Mouse (Mus musculus): ENCODE data around the gene Nol4l. TPM values are rescaled to one million over a fixed set of nuclear protein-coding genes. Genes with fewer than 3 reads are reported as not detected.

Gene Nol4l
- polyA plus RNA-seq, 1 experiment from 2014 or later, result 14.2 TPM

GRCm38 (mm10) chr2:153491512-153492178, 38.1 kb downstream of the Nol4l start:
- 9% methylated on average over 18 of the region's 18 CpGs for WGBS
- H3K4me1 ChIP-seq, result peaks cover 53% of the 10 kb centered on the region
- no peaks in the 10 kb centered on the region for H3K36me3 ChIP-seq
- H3K9me3 ChIP-seq (replicated peaks), result no peaks in the 10 kb centered on the region
- peak overlapping the region; percentile 73; the same call in 1 of the 2 replicates for H3K27ac ChIP-seq
- ATAC-seq (replicated peaks; ENCODE audit: low FRiP score), result peak; percentile 1; the same call in 1 of the 2 replicates
- peak overlapping the region; percentile 99 for H3K4me2 ChIP-seq
- peak overlapping the region; percentile 67 for H3K4me3 ChIP-seq (replicated peaks)
- peak overlapping the region; percentile 51 for H3K9ac ChIP-seq
- H3K27me3 ChIP-seq, result peaks cover 16% of the 10 kb centered on the region

GRCm38 (mm10) chr2:153490940-153491339, 38.8 kb downstream of the Nol4l start:
- ATAC-seq (replicated peaks; ENCODE audit: low FRiP score), result no peak
- H3K4me2 ChIP-seq, result peak overlapping the region; percentile 9; the same call in 1 of the 2 replicates
- WGBS, result 30% methylated on average over 5 of the region's 5 CpGs

GRCm38 (mm10) chr2:153490116-153490515, 39.7 kb downstream of the Nol4l start:
- 90% methylated on average over 1 of the region's 1 CpGs for WGBS
- Histone ChIP-seq H3K4me2 (no peak overlapping the region), H3K9me3 (replicated peaks) (no peaks in the 10 kb centered on the region), H3K4me3 (replicated peaks) (no peak overlapping the region), H3K36me3 (no peaks in the 10 kb centered on the region), H3K27ac (no peak overlapping the region), H3K9ac (no peak overlapping the region), H3K4me1 (peaks cover 42% of the 10 kb centered on the region), H3K27me3 (peaks cover 16% of the 10 kb centered on the region)
- no peak for ATAC-seq (replicated peaks; ENCODE audit: low FRiP score)

More at GRCm38 (mm10) chr2:153490940-153491339, 38.8 kb downstream of the Nol4l start:
- Histone ChIP-seq H3K4me1 (peaks cover 46% of the 10 kb centered on the region), H3K4me3 (replicated peaks) (no peak overlapping the region), H3K36me3 (no peaks in the 10 kb centered on the region), H3K9ac (no peak overlapping the region), H3K9me3 (replicated peaks) (no peaks in the 10 kb centered on the region), H3K27ac (0 out of 2 replicates have a peak overlapping the region, but pooled peaks have one; percentile 27), H3K27me3 (peaks cover 16% of the 10 kb centered on the region)

- Histone ChIP-seq H3K4me1 (peaks cover 17% of the 10 kb centered on the region), H3K9ac (no peak overlapping the region)
- no peak for ATAC-seq (replicated peaks; ENCODE audit: low FRiP score)
These were observed 45.7 kb downstream of the Nol4l start for GRCm38 (mm10) chr2:153484071-153484470.

GRCm38 (mm10) chr2:153483118-153483983, 46.4 kb downstream of the Nol4l start:
- H3K4me2 ChIP-seq, result peak overlapping the region; percentile 38
- peak overlapping the region; percentile 35; the same call in 1 of the 2 replicates for H3K27ac ChIP-seq
- no peak overlapping the region for H3K4me3 ChIP-seq (replicated peaks)
- no peaks in the 10 kb centered on the region for H3K9me3 ChIP-seq (replicated peaks)
- ATAC-seq (replicated peaks; ENCODE audit: low FRiP score), result peak; percentile 59; the same call in 1 of the 2 replicates
- 13% methylated on average over 20 of the region's 20 CpGs for WGBS
- peaks cover 20% of the 10 kb centered on the region for H3K4me1 ChIP-seq
- no peaks in the 10 kb centered on the region for H3K36me3 ChIP-seq
- no peak overlapping the region for H3K9ac ChIP-seq
- H3K27me3 ChIP-seq, result 0 out of 2 replicates have a peak, but pooled peaks cover 4% of the 10 kb centered on the region

More at GRCm38 (mm10) chr2:153484071-153484470, 45.7 kb downstream of the Nol4l start:
- no peak overlapping the region for H3K4me2 ChIP-seq
- H3K9me3 ChIP-seq (replicated peaks), result no peaks in the 10 kb centered on the region
- no peaks in the 10 kb centered on the region for H3K36me3 ChIP-seq
- no peak overlapping the region for H3K4me3 ChIP-seq (replicated peaks)
- H3K27me3 ChIP-seq, result 0 out of 2 replicates have a peak, but pooled peaks cover 4% of the 10 kb centered on the region
- WGBS, result 58% methylated on average over 4 of the region's 4 CpGs
- 0 out of 2 replicates have a peak overlapping the region, but pooled peaks have one; percentile 35 for H3K27ac ChIP-seq

GRCm38 (mm10) chr2:153481861-153482120, 48.0 kb downstream of the Nol4l start:
- H3K9ac ChIP-seq, result no peak overlapping the region
- no peaks in the 10 kb centered on the region for H3K9me3 ChIP-seq (replicated peaks)
- 78% methylated on average over 2 of the region's 2 CpGs for WGBS
- H3K27ac ChIP-seq, result no peak overlapping the region
- H3K4me1 ChIP-seq, result peaks cover 20% of the 10 kb centered on the region
- H3K36me3 ChIP-seq, result no peaks in the 10 kb centered on the region
- no peak overlapping the region for H3K4me3 ChIP-seq (replicated peaks)
- no peak for ATAC-seq (replicated peaks; ENCODE audit: low FRiP score)
- no peak overlapping the region for H3K4me2 ChIP-seq
- 0 out of 2 replicates have a peak, but pooled peaks cover 4% of the 10 kb centered on the region for H3K27me3 ChIP-seq

GRCm38 (mm10) chr2:153481108-153481860, 48.5 kb downstream of the Nol4l start:
- H3K27ac ChIP-seq, result no peak overlapping the region
- ATAC-seq (replicated peaks; ENCODE audit: low FRiP score), result no peak
- H3K36me3 ChIP-seq, result no peaks in the 10 kb centered on the region
- H3K4me2 ChIP-seq, result no peak overlapping the region
- peaks cover 25% of the 10 kb centered on the region for H3K4me1 ChIP-seq
- WGBS, result 82% methylated on average over 7 of the region's 7 CpGs
- H3K9ac ChIP-seq, result no peak overlapping the region
- no peaks in the 10 kb centered on the region for H3K9me3 ChIP-seq (replicated peaks)
- no peak overlapping the region for H3K4me3 ChIP-seq (replicated peaks)
- 0 out of 2 replicates have a peak, but pooled peaks cover 4% of the 10 kb centered on the region for H3K27me3 ChIP-seq

GRCm38 (mm10) chr2:153479486-153479885, 50.3 kb downstream of the Nol4l start:
- 85% methylated on average over 1 of the region's 1 CpGs for WGBS
- Histone ChIP-seq H3K27me3 (0 out of 2 replicates have a peak, but pooled peaks cover 4% of the 10 kb centered on the region), H3K4me1 (peaks cover 43% of the 10 kb centered on the region), H3K4me2 (no peak overlapping the region), H3K36me3 (no peaks in the 10 kb centered on the region), H3K27ac (no peak overlapping the region), H3K9ac (no peak overlapping the region), H3K9me3 (replicated peaks) (no peaks in the 10 kb centered on the region), H3K4me3 (replicated peaks) (no peak overlapping the region)
- no peak for ATAC-seq (replicated peaks; ENCODE audit: low FRiP score)

- no peaks in the 10 kb centered on the region for H3K9me3 ChIP-seq (replicated peaks)
- WGBS, result 2% methylated on average over 4 of the region's 4 CpGs
- ATAC-seq (replicated peaks; ENCODE audit: low FRiP score), result peak; percentile 75
- H3K27me3 ChIP-seq, result 0 out of 2 replicates have a peak, but pooled peaks cover 2% of the 10 kb centered on the region
- no peak overlapping the region for H3K9ac ChIP-seq
- peak overlapping the region; percentile 30; the same call in 1 of the 2 replicates for H3K27ac ChIP-seq
- no peaks in the 10 kb centered on the region for H3K36me3 ChIP-seq
- H3K4me3 ChIP-seq (replicated peaks), result no peak overlapping the region
- H3K4me2 ChIP-seq, result no peak overlapping the region
- peaks cover 38% of the 10 kb centered on the region for H3K4me1 ChIP-seq
These were observed 51.2 kb downstream of the Nol4l start for GRCm38 (mm10) chr2:153478583-153478982.

GRCm38 (mm10) chr2:153475114-153476112, 54.4 kb downstream of the Nol4l start:
- Histone ChIP-seq H3K36me3 (no peaks in the 10 kb centered on the region), H3K27ac (peak overlapping the region; percentile 78), H3K4me1 (peaks cover 40% of the 10 kb centered on the region), H3K4me2 (no peak overlapping the region), H3K4me3 (replicated peaks) (no peak overlapping the region), H3K9ac (no peak overlapping the region), H3K27me3 (no peaks in the 10 kb centered on the region), H3K9me3 (replicated peaks) (no peaks in the 10 kb centered on the region)
- 36% methylated on average over 4 of the region's 4 CpGs for WGBS
- peak; percentile 20; the same call in 1 of the 2 replicates for ATAC-seq (replicated peaks; ENCODE audit: low FRiP score)
